Mouse (Mus musculus) limb, embryonic 15.5 days (tissue): Measurements from ENCODE around the gene Sec24d. TPM values are rescaled to one million over a fixed set of nuclear protein-coding genes. Genes with fewer than 3 reads are reported as not detected.

Experiments
- ATAC-seq: fragments of 200-750 bp; cut with Nextera tagmentation; 2 replicates; pipeline ENCODE4 v1.8.0; 2017; ENCODE audit warnings: low read depth, moderate TSS enrichment; ENCODE audit not compliant: insufficient number of reproducible peaks, low FRiP score, low TSS enrichment
- H3K27ac ChIP-seq: fragments of 300-500 bp; sonication (generic); 2 replicates; pipeline ENCODE4 v1.5.1; 2015; ENCODE audit warnings: moderate library complexity, mild to moderate bottlenecking, inconsistent platforms
- H3K27me3 ChIP-seq: fragments of 300-500 bp; sonication (generic); 2 replicates; pipeline ENCODE4 v1.6.1; 2015; ENCODE audit warnings: inconsistent platforms
- H3K36me3 ChIP-seq: fragments of 300-500 bp; sonication (generic); 2 replicates; pipeline ENCODE4 v1.6.1; 2015; ENCODE audit warnings: inconsistent platforms
- H3K4me1 ChIP-seq: fragments of 300-500 bp; sonication (generic); 2 replicates; pipeline ENCODE4 v1.6.1; 2015; ENCODE audit warnings: inconsistent platforms
- H3K4me2 ChIP-seq: fragments of 300-500 bp; sonication (generic); 2 replicates; pipeline ENCODE4 v1.6.1; 2015; ENCODE audit warnings: mild to moderate bottlenecking, inconsistent platforms
- H3K4me3 ChIP-seq: fragments of 300-500 bp; sonication (generic); 2 replicates; pipeline ENCODE4 v1.5.1; 2015; ENCODE audit warnings: mild to moderate bottlenecking, inconsistent platforms
- H3K9ac ChIP-seq: fragments of 300-500 bp; sonication (generic); 2 replicates; pipeline ENCODE4 v1.6.1; 2015; ENCODE audit warnings: inconsistent platforms
- H3K9me3 ChIP-seq: fragments of 300-500 bp; sonication (generic); 2 replicates; pipeline ENCODE4 v1.6.1; 2016; ENCODE audit warnings: inconsistent platforms
- WGBS: fragments of 180-500 bp; shearing (Covaris S2); methylation state at CpG from one replicate; pipeline ENCODE4 v1.1.7; 2015; 5-methylcytosine and 5-hydroxymethylcytosine counted together
- polyA plus RNA-seq: library from polyadenylated mRNA; unstranded; fragments of >200 nt; fragmentation: Nextera tagmentation; extraction: Ambion mirVana; gene quantifications from 2 replicates; pipeline ENCODE4 v1.2.1, GENCODE M21; 2015

Sec24d gene
- polyA plus RNA-seq, 1 experiment from 2014 or later = 117 TPM

DNA sequence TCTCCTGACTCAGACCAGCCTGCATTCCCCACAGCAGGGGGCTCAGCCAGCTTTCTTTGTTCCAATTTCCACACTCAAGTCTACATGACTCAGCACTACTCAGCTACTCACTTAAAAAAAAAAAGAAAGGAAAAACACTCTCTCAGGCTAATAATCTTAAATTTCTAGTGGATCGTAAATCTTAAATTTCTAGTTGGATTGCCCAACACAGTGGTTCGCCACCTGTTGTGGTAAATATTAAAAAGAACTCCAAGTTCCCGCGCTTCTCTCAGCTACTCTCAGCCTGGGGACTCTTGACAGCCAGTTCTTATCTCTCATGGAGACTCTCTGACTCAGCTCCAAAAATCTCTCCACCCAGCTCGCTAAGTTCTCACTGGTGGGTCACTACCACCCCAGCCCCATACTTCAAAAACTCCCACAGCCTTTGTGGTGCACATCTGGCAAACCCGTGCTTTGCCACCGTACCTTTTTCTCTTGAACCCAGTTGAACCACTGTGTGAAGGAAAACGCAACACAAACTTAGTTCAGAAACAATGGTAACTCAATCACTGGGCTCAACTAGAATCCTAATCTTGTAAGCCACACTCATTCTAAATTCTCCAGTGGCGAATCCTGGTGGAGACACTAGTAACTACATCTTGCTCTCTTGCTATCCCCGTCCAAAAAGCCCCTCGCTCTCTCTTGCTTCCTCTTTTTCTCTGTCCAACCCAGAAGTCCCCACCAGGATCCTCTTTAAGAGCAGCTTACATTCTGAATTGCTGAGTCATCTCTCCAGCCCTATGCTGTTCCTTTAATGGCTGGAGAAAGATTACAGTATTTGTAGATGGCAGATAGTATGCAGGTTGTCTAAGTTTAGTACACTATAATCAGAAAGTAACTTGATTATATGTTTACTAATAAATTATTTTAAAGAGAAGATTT lies 10.8 kb upstream of the Sec24d start:
- no peak for ATAC-seq
- H3K9me3 ChIP-seq = no peaks in the 10 kb centered on the region
- H3K9ac ChIP-seq = no peak overlapping the region
- no peaks in the 10 kb centered on the region for H3K36me3 ChIP-seq
- no peaks in the 10 kb centered on the region for H3K4me1 ChIP-seq
- H3K27me3 ChIP-seq = no peaks in the 10 kb centered on the region
- H3K27ac ChIP-seq = no peak overlapping the region
- WGBS = 69% methylated on average over 11 of the region's 11 CpGs
- H3K4me2 ChIP-seq = no peak overlapping the region
- H3K4me3 ChIP-seq = no peak overlapping the region

DNA sequence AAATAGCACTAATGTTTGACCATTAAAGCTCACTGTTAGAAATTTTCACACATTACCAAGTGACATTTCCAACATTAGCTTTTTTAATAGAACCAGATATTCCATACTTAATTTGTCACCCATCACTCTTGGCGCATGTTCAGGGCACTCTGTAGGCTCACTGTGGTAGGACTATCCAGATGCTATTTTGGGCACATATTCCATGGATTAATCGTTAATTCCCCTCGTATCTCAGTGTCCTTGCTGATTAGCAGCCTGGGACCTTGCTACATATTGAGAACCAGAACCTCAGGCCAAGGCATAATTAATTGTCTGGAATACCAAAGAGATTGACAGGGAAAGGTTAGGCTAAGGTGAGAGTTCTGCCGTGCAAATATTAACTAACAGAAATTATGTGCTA lies 8.5 kb upstream of the Sec24d start:
- 66% methylated on average over 4 of the region's 4 CpGs for WGBS

DNA sequence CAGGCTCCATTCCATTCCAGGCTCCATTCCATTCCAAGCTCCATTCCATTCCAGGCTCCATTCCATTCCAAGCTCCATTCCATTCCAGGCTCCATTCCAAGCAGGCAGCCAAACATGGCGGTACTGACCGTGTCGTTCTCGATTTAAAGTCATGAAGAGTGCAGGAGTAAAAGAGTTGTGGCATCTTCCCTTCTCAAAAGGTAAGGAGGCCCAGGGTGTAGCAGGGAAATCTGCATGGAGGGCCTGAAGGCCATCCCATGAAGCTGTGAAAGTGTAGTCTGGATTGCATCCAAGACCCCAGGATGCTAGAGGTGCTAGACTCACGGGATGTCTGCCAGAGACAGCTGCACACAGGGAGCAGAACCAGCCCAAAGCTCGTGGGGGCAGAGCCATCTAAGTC lies 2.5 kb upstream of the Sec24d start:
- Histone ChIP-seq H3K27ac (no peak overlapping the region), H3K4me3 (peak overlapping the region; percentile 40), H3K36me3 (peaks cover 4% of the 10 kb centered on the region; the same call in 1 of the 2 replicates), H3K9ac (0 out of 2 replicates have a peak overlapping the region, but pooled peaks have one; percentile 10), H3K27me3 (no peaks in the 10 kb centered on the region), H3K4me1 (no peaks in the 10 kb centered on the region), H3K4me2 (peak overlapping the region; percentile 41), H3K9me3 (no peaks in the 10 kb centered on the region)
- WGBS = 41% methylated on average over 6 of the region's 6 CpGs
- ATAC-seq = no peak

More for the DNA sequence above, 8.5 kb upstream of the Sec24d start:
- H3K36me3 ChIP-seq = no peaks in the 10 kb centered on the region
- H3K4me3 ChIP-seq = no peak overlapping the region
- no peak for ATAC-seq
- no peaks in the 10 kb centered on the region for H3K27me3 ChIP-seq
- no peak overlapping the region for H3K9ac ChIP-seq
- no peak overlapping the region for H3K4me2 ChIP-seq
- no peaks in the 10 kb centered on the region for H3K9me3 ChIP-seq
- H3K4me1 ChIP-seq = no peaks in the 10 kb centered on the region
- H3K27ac ChIP-seq = no peak overlapping the region

DNA sequence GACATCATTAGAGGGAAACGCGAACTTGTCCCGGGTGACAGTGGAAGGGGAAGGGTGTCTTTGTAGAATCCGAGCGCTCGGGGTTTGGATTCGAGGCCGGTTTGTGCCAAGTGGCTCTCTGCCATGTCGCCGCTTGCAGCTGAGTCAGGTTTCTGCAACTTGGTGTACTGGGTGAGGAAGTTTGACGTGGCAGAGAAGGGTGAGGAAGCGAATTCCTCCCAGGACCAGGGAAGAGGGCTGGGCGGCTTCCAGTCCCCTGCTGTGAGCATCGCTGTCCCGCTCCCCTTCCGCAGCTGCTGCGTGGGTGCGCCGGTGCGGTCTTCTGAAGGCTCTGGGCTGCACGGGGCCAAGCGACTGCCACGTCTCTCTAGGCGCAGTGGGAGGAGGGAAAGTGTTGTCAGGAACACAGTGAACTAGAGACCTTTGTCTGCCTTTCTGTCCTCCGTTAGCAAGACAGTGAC lies 516 bp downstream of the Sec24d start:
- Histone ChIP-seq H3K4me1 (no peaks in the 10 kb centered on the region), H3K9ac (peak overlapping the region; percentile 84), H3K4me2 (peak overlapping the region; percentile 57), H3K27me3 (no peaks in the 10 kb centered on the region), H3K27ac (peak overlapping the region; percentile 92), H3K4me3 (peak overlapping the region; percentile 75), H3K36me3 (peaks cover 31% of the 10 kb centered on the region), H3K9me3 (no peaks in the 10 kb centered on the region)
- WGBS = under 1% methylated on average over 25 of the region's 25 CpGs
- peak; percentile 21; the same call in 1 of the 2 replicates for ATAC-seq

DNA sequence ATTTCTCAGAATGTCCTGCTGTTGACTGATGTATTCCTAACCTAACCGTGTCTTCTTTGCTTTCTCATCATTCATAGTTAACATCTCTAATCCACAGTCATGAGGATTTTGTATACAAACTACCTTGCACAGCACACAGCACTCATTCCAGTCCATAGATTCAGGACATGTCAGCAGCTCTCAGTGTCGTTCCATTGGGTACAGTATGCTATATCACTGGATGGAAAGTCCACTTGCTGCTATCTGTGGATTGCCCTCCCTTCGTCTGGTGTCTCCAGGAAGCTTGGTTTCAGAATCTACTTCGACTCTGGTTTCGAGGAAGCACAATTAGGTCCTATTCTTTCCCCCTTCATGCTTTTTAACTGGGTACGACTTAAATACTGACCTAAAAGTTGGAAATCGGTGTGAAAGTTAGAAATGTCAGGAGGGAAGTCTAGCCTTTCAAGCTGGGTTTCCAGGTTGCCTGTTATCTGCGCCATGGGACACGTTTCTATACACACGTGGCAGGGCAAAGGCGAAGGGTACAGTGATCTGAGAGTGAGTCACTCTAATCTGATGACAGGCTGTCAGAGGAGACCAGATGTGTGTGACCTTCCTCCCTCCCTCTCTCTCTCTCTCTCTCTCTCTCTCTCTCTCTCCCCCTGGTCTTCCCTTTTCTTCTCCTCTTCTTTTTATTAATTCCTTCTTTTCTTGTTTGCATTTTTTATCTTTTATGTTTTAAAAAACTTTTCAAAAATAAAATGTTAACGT lies 15.8 kb downstream of the Sec24d start:
- Histone ChIP-seq H3K4me1 (no peaks in the 10 kb centered on the region), H3K36me3 (peaks cover 74% of the 10 kb centered on the region), H3K27ac (no peak overlapping the region), H3K9me3 (no peaks in the 10 kb centered on the region), H3K9ac (no peak overlapping the region), H3K4me3 (no peak overlapping the region), H3K27me3 (no peaks in the 10 kb centered on the region), H3K4me2 (no peak overlapping the region)
- no peak for ATAC-seq
- 85% methylated on average over 12 of the region's 12 CpGs for WGBS

DNA sequence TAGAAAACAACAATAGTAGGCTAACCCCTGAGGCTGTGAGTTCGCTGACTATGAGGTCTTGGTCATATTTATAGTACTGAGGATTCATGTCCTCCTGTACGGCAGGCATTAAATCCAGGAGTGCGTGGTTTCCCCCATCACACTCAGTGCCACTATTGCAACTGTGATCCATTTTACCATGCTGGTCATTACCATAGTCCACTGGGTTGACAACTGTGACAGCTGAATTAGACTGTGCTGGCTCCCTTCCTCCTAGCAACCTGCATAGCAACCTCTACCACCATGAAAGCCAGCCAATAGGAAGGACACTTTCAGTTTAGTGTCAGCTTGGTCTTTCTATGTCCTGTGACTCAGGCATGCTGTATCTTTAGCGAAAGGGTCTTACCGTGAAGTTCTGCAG lies 17.0 kb downstream of the Sec24d start:
- Histone ChIP-seq H3K4me3 (no peak overlapping the region), H3K4me1 (no peaks in the 10 kb centered on the region), H3K9me3 (no peaks in the 10 kb centered on the region), H3K36me3 (peaks cover 61% of the 10 kb centered on the region), H3K27ac (no peak overlapping the region), H3K4me2 (no peak overlapping the region), H3K9ac (no peak overlapping the region), H3K27me3 (no peaks in the 10 kb centered on the region)
- 94% methylated on average over 5 of the region's 5 CpGs for WGBS
- no peak for ATAC-seq

DNA sequence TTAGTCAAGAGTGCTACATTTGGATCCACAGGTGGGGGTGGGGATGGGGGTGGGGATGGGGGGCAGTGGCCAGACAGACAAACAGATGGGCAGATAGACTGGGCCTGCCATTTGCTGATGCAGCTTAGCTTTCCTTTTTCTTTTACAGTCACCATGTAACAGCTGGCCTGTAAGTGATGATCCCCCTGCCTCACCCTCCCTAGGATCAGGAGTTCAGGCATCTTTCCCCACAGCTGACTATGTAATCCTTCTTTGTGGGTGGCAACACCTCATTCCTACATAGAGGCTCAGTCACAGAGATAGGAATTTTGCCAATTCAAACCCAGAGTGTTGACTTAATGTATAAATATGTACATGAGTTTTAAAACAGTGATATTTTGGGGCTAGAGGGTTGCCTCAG lies 18.4 kb downstream of the Sec24d start:
- peaks cover 54% of the 10 kb centered on the region for H3K36me3 ChIP-seq
- ATAC-seq = no peak
- H3K4me3 ChIP-seq = no peak overlapping the region
- H3K27me3 ChIP-seq = no peaks in the 10 kb centered on the region
- no peaks in the 10 kb centered on the region for H3K9me3 ChIP-seq
- H3K4me1 ChIP-seq = no peaks in the 10 kb centered on the region
- H3K9ac ChIP-seq = no peak overlapping the region
- no peak overlapping the region for H3K4me2 ChIP-seq
- H3K27ac ChIP-seq = no peak overlapping the region

DNA sequence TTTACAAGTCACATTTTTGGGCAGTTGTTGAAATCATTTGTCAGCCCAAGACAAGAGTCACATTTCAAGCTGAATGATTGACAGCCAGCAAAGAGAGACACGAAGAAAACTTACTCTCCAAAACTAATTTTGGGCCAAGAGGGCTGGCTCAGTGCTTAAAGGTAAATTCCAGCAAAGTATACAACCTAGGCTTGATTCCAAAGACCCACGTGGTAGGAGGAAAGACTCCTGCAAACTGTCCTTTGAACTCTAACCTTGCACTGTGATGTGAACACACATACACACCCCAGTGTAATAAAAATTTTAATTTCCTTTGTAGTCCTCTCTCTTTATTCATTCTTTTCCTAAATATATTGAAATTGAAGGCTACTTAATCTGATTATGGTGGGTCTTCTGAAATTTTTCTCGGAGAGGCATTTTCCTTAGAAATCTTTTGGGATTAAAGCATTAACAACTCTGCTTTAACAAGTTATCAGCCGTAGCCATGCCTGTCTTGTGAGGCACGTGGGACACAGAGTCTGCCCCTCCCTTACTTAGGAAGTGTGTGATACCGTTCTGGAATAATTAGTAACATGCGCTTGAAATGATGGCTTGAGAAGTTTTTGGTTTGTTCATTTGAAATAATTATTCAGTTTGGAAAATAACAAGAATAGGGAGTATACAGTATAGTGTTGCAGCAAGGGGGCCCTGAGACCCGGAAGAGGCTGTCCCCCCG lies 21.8 kb downstream of the Sec24d start:
- H3K9me3 ChIP-seq = no peaks in the 10 kb centered on the region
- ATAC-seq = no peak
- no peak overlapping the region for H3K4me3 ChIP-seq
- peaks cover 55% of the 10 kb centered on the region for H3K36me3 ChIP-seq
- no peak overlapping the region for H3K4me2 ChIP-seq
- 29% methylated on average over 9 of the region's 9 CpGs for WGBS
- H3K4me1 ChIP-seq = no peaks in the 10 kb centered on the region
- H3K27me3 ChIP-seq = no peaks in the 10 kb centered on the region
- no peak overlapping the region for H3K27ac ChIP-seq
- no peak overlapping the region for H3K9ac ChIP-seq

DNA sequence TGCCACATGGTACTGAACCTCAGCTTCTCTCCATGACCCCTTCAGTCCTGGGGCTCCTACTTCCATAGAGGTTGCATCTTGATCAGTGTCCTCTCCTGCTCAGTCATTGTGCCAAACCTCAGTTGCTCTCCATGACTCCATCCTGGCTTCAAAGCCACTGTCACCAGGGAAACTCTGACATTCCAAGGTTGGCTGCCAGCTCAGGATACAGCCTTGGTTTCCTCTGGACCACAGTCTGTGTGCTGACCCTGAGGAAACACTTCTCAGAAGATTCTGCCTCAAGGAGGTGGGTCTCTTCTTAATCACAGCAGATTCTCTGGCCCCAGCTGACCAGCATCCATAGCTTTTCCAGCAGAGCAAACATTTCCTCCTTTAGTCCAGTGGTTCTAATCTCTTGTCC lies 24.4 kb downstream of the Sec24d start:
- Histone ChIP-seq H3K4me3 (no peak overlapping the region), H3K9me3 (no peaks in the 10 kb centered on the region), H3K27me3 (no peaks in the 10 kb centered on the region), H3K27ac (no peak overlapping the region), H3K4me1 (no peaks in the 10 kb centered on the region), H3K9ac (no peak overlapping the region), H3K4me2 (no peak overlapping the region), H3K36me3 (peaks cover 58% of the 10 kb centered on the region)
- ATAC-seq = no peak

DNA sequence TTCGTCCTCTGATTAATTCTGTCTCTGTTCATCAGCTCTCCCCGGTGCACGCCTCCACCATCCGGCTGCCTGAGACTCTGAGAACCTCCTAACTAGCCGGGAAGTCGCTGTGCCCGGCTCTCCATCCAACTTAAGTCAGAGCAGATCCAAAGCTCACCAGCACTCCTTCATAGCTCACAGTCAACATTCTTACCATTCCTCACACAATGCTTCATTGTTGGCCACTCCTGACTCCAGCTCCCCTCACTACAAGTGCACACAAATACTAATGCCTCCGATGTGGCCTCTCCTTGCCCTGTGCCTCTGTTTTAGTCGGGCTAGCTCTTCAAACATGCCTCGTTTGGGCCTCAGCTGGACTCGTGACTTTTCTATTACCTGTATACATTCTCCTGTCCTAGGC lies 29.4 kb downstream of the Sec24d start:
- 68% methylated on average over 11 of the region's 11 CpGs for WGBS
- Histone ChIP-seq H3K4me1 (no peaks in the 10 kb centered on the region), H3K36me3 (peaks cover 84% of the 10 kb centered on the region), H3K9ac (no peak overlapping the region), H3K9me3 (no peaks in the 10 kb centered on the region), H3K27me3 (no peaks in the 10 kb centered on the region), H3K4me2 (no peak overlapping the region), H3K4me3 (no peak overlapping the region), H3K27ac (no peak overlapping the region)
- ATAC-seq = no peak

DNA sequence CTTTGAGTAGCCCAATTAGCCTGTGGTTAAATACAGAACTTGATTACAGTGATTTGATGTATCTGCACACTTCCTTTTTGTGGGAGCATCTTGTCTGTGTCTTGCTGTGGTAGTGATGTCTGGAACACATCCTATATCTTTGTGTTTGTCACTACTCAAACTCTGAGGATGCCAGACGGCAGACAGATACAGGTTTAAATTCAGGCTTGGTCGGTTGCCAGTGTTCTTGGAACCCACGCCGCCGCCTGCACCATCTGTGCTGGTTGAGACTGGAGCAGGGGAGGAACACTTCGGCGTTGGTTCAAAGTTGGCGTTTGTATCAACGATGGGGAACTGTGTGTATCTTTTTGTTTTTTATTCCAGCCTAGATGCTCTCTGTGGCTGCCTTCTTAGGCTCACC lies 31.0 kb downstream of the Sec24d start:
- Histone ChIP-seq H3K27ac (no peak overlapping the region), H3K4me3 (no peak overlapping the region), H3K9ac (no peak overlapping the region), H3K27me3 (no peaks in the 10 kb centered on the region), H3K4me2 (no peak overlapping the region), H3K4me1 (no peaks in the 10 kb centered on the region), H3K9me3 (no peaks in the 10 kb centered on the region), H3K36me3 (peaks cover 86% of the 10 kb centered on the region)
- ATAC-seq = no peak
- WGBS = 88% methylated on average over 9 of the region's 9 CpGs

DNA sequence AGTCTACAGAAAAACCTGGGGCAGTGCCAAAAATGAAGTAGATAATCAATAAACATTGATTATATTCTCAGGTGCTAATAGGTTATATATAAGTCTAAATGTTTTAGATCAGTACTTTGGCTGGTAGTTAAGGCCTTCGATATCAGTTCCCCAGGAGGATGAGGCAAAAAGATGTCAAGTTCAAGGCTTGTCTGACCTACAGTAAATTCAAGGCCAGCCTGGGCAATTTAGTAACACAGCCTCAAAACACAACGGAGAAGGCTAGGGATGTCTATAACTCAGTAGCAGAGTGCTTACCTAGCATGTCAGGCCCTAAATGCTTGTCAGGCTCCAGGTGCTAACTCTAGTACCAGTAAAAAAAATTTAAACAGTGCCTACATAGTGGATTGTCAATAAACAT lies 34.3 kb downstream of the Sec24d start:
- Histone ChIP-seq H3K36me3 (peaks cover 76% of the 10 kb centered on the region), H3K4me2 (no peak overlapping the region), H3K9me3 (no peaks in the 10 kb centered on the region), H3K4me3 (no peak overlapping the region), H3K9ac (no peak overlapping the region), H3K4me1 (no peaks in the 10 kb centered on the region), H3K27me3 (no peaks in the 10 kb centered on the region), H3K27ac (no peak overlapping the region)
- 92% methylated on average over 2 of the region's 2 CpGs for WGBS
- ATAC-seq = no peak
